Mouse (Mus musculus) myocyte (in vitro differentiated cells): ENCODE measurements at regions not wholly inside any gene's neighbourhood (a gene's known extent, or its start where the extent isn't known, plus 50 kb on each side); places are given as distances from the start of the nearest gene placed in this dataset.

Experiments
- H3K27me3 ChIP-seq: one replicate; pipeline ENCODE4 v1.6.1; 2011; ENCODE audit not compliant: control insufficient read depth, insufficient read depth, insufficient read length
- H3K36me3 ChIP-seq: one replicate; pipeline ENCODE4 v1.6.1; 2011; ENCODE audit not compliant: control insufficient read depth, insufficient read depth
- H3K4me2 ChIP-seq: one replicate; pipeline ENCODE4 v1.6.1; 2011; ENCODE audit warnings: low read depth, control low read depth
- H3K4me3 ChIP-seq: one replicate; pipeline ENCODE4 v1.5.1; 2011; ENCODE audit warnings: mild to moderate bottlenecking, control low read depth, moderate library complexity
- H3K79me2 ChIP-seq: one replicate; pipeline ENCODE4 v1.6.1; 2011; ENCODE audit not compliant: control insufficient read depth, insufficient read depth
- H3ac ChIP-seq: one replicate; pipeline ENCODE4 v1.6.1; 2011; ENCODE audit not compliant: control insufficient read depth, insufficient read length
- CEBPB ChIP-seq: IDR thresholded peaks from 2 replicates; pipeline ENCODE4 v1.6.1; 2011; ENCODE audit warnings: mild to moderate bottlenecking, moderate library complexity; ENCODE audit not compliant: poor library complexity, insufficient read depth, severe bottlenecking
- E2F4 ChIP-seq: IDR thresholded peaks from one replicate; pipeline ENCODE4 v1.6.1; 2011; ENCODE audit warnings: mild to moderate bottlenecking, control low read depth, moderate library complexity; ENCODE audit not compliant: insufficient read depth
- MAX ChIP-seq: IDR thresholded peaks from one replicate; pipeline ENCODE4 v1.6.1; 2011; ENCODE audit warnings: low read depth, mild to moderate bottlenecking, control low read depth
- MYOD1 ChIP-seq, 3 experiments: IDR thresholded peaks; one replicate each; pipeline ENCODE4 v1.6.1; 2011; ENCODE audit warnings: control low read depth in 2 of 3, low read depth in 2 of 3, mild to moderate bottlenecking in 2 of 3, moderate library complexity in 1 of 3; ENCODE audit not compliant: insufficient read length in 2 of 3, control insufficient read depth in 1 of 3
- MYOG ChIP-seq, 3 experiments: IDR thresholded peaks; one replicate each; pipeline ENCODE4 v1.6.1; 2011; ENCODE audit warnings: control low read depth in 2 of 3, low read depth in 2 of 3, mild to moderate bottlenecking in 2 of 3; ENCODE audit not compliant: insufficient read length in 2 of 3, control insufficient read depth in 1 of 3, insufficient read depth in 1 of 3
- POLR2A ChIP-seq: IDR thresholded peaks from one replicate; pipeline ENCODE4 v1.6.1; 2011; ENCODE audit warnings: low read depth, mild to moderate bottlenecking, control low read depth, moderate library complexity; ENCODE audit not compliant: insufficient read length
- POLR2AphosphoS2 ChIP-seq: IDR thresholded peaks from one replicate; pipeline ENCODE4 v1.6.1; 2011; ENCODE audit warnings: low read depth, control low read depth; ENCODE audit not compliant: insufficient read length
- REST ChIP-seq: IDR thresholded peaks from one replicate; pipeline ENCODE4 v1.6.1; 2011; ENCODE audit warnings: mild to moderate bottlenecking, control low read depth, moderate library complexity; ENCODE audit not compliant: insufficient read depth, insufficient read length
- SRF ChIP-seq: IDR thresholded peaks from one replicate; pipeline ENCODE4 v1.6.1; 2011; ENCODE audit warnings: low read depth; ENCODE audit not compliant: control insufficient read depth, insufficient read length
- TCF12 ChIP-seq: IDR thresholded peaks from one replicate; pipeline ENCODE4 v1.6.1; 2011; ENCODE audit warnings: mild to moderate bottlenecking, control low read depth; ENCODE audit not compliant: poor library complexity, insufficient read depth, severe bottlenecking
- TCF3 ChIP-seq: IDR thresholded peaks from one replicate; pipeline ENCODE4 v1.6.1; 2011; ENCODE audit warnings: low read depth, control low read depth; ENCODE audit not compliant: insufficient read length
- USF1 ChIP-seq: IDR thresholded peaks from one replicate; pipeline ENCODE4 v1.6.1; 2011; ENCODE audit warnings: low read depth, mild to moderate bottlenecking, control low read depth, moderate library complexity

- H3ac ChIP-seq = no peak overlapping the region
- H3K4me3 ChIP-seq = no peak overlapping the region
- H3K79me2 ChIP-seq = no peaks in the 10 kb centered on the region
- H3K36me3 ChIP-seq = no peaks in the 10 kb centered on the region
- H3K4me2 ChIP-seq = no peak overlapping the region
- TF ChIP-seq POLR2A (no peak), TCF12 (no peak), E2F4 (no peak), MYOD1 (IDR thresholded peaks at IDR 0.05; ENCODE audit: control insufficient read depth in 1 of 3, insufficient read length in 2 of 3, low read depth in 2 of 3) (no peak), MAX (no peak), USF1 (no peak)
- H3K27me3 ChIP-seq = no peaks in the 10 kb centered on the region
These were observed 99.3 kb upstream of the Gm34302 start for GRCm38 (mm10) chr3:63582717-63583696.

DNA sequence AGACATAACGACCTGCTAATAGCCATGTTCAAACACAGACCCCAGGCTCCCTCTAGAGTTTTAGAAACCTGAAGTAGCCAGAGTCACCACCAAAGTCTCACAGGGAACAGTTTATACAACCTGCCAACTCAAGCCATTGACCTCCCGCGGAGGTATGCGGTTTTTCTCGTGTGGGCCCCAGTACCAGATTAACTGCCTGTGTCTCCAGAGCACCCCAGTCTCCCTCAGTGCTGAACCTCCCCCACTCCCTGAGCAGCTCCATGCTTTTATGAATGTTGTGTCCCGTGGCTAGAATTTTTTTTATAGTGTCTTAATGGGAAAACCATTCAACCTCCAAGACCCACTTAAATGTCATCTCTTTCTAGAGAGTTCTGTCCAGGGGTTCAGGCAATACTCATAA lies 98.5 kb upstream of the Gm34302 start:
- no peaks in the 10 kb centered on the region for H3K27me3 ChIP-seq
- no peak overlapping the region for H3K4me3 ChIP-seq
- TF ChIP-seq MYOG (IDR thresholded peaks at IDR 0.05; ENCODE audit: control insufficient read depth in 1 of 3, insufficient read depth in 1 of 3, insufficient read length in 2 of 3, low read depth in 2 of 3) (no peak), TCF3 (no peak), REST (no peak), USF1 (no peak), CEBPB (no peak), MYOD1 (IDR thresholded peaks at IDR 0.05; ENCODE audit: control insufficient read depth in 1 of 3, insufficient read length in 2 of 3, low read depth in 2 of 3) (no peak), POLR2AphosphoS2 (no peak), POLR2A (no peak), MAX (no peak), TCF12 (no peak), SRF (no peak), E2F4 (no peak)
- H3K36me3 ChIP-seq = no peaks in the 10 kb centered on the region
- H3ac ChIP-seq = no peak overlapping the region
- no peaks in the 10 kb centered on the region for H3K79me2 ChIP-seq
- H3K4me2 ChIP-seq = no peak overlapping the region

GRCm38 (mm10) chr3:63570607-63571353 lies 87.1 kb upstream of the Gm34302 start:
- Histone ChIP-seq H3K4me2 (no peak overlapping the region), H3ac (no peak overlapping the region), H3K4me3 (no peak overlapping the region), H3K27me3 (no peaks in the 10 kb centered on the region), H3K79me2 (no peaks in the 10 kb centered on the region), H3K36me3 (no peaks in the 10 kb centered on the region)
- TF ChIP-seq MYOG (IDR thresholded peaks at IDR 0.05; ENCODE audit: control insufficient read depth in 1 of 3, insufficient read depth in 1 of 3, insufficient read length in 2 of 3, low read depth in 2 of 3) (no peak), USF1 (no peak), CEBPB (no peak), MAX (no peak), POLR2A (no peak), SRF (no peak), REST (no peak), TCF12 (no peak), E2F4 (no peak), TCF3 (no peak), POLR2AphosphoS2 (no peak), MYOD1 (IDR thresholded peaks at IDR 0.05; ENCODE audit: control insufficient read depth in 1 of 3, insufficient read length in 2 of 3, low read depth in 2 of 3) (no peak)

DNA sequence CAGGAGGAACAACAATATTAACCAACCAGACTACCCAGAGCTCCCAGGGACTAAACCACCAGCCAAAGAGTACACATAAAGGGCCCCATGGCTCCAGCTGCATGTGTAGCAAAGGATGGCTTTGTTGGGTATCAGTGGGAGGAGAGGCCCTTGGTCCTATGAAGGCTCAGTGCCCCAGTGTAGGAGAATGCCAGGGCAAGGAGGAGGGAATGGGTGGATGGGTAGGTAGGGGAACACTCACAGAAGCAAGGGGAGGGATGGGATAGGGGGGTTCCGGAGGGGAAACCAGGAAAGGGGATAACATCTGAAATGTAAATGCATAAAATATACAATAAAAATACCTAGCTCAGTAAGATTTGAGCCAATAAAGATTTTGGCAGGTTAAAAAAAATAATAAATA lies 86.4 kb upstream of the Gm34302 start:
- H3K27me3 ChIP-seq = no peaks in the 10 kb centered on the region
- H3K4me3 ChIP-seq = no peak overlapping the region
- TF ChIP-seq TCF12 = no peak
- no peak for TF ChIP-seq E2F4
- no peak for TF ChIP-seq REST
- TF ChIP-seq MYOD1 (IDR thresholded peaks at IDR 0.05; ENCODE audit: control insufficient read depth in 1 of 3, insufficient read length in 2 of 3, low read depth in 2 of 3) = no peak
- TF ChIP-seq SRF = no peak
- no peak for TF ChIP-seq TCF3
- no peak for TF ChIP-seq CEBPB
- no peak for TF ChIP-seq MAX
- no peak for TF ChIP-seq MYOG (IDR thresholded peaks at IDR 0.05; ENCODE audit: control insufficient read depth in 1 of 3, insufficient read depth in 1 of 3, insufficient read length in 2 of 3, low read depth in 2 of 3)
- H3K79me2 ChIP-seq = no peaks in the 10 kb centered on the region
- no peaks in the 10 kb centered on the region for H3K36me3 ChIP-seq
- H3ac ChIP-seq = no peak overlapping the region
- no peak overlapping the region for H3K4me2 ChIP-seq
